Mouse (Mus musculus) spleen, adult 2 months (tissue): ENCODE measurements around the gene Dffa. TPM values are rescaled to one million over a fixed set of nuclear protein-coding genes. Genes with fewer than 3 reads are reported as not detected.
A peak's percentile ranks its signal among the peaks of the same experiment; 100 is the strongest.
"Not testable (repeated sequence)": the region's sequence is repeated elsewhere in the genome, so short reads cannot be mapped to it uniquely, and the experiment has no call there.

Experiments used
- DNase-seq, 2 experiments: peaks; one replicate each; pipeline versions ENCODE4 v3.0.0 to v3.0.0-alpha.2; 2012 to 2021; ENCODE audit warnings: low spot score in 2 of 2, low read depth in 1 of 2
- H3K27ac ChIP-seq: fragments of 200-500 bp; 2 replicates; pipeline ENCODE4 v1.5.1; 2012; ENCODE audit warnings: low read length, inconsistent platforms; ENCODE audit not compliant: insufficient read depth
- H3K27me3 ChIP-seq: fragments of 200-500 bp; 2 replicates; pipeline ENCODE4 v1.6.1; 2012; ENCODE audit warnings: mild to moderate bottlenecking, moderate library complexity, low read length, inconsistent platforms; ENCODE audit not compliant: control insufficient read depth, insufficient read depth
- H3K36me3 ChIP-seq: fragments of 200-500 bp; 2 replicates; pipeline ENCODE4 v1.6.1; 2012; ENCODE audit warnings: mild to moderate bottlenecking, low read length, inconsistent platforms; ENCODE audit not compliant: control insufficient read depth, insufficient read depth
- H3K4me1 ChIP-seq: fragments of 200-500 bp; 2 replicates; pipeline ENCODE4 v1.6.1; 2011; ENCODE audit warnings: inconsistent platforms; ENCODE audit not compliant: control insufficient read depth, insufficient read depth, insufficient read length
- H3K4me3 ChIP-seq: fragments of 200-500 bp; 2 replicates; pipeline ENCODE4 v1.5.1; 2011; ENCODE audit warnings: mild to moderate bottlenecking, inconsistent platforms; ENCODE audit not compliant: insufficient read depth, insufficient read length; ENCODE audit errors: extremely low read depth
- CTCF ChIP-seq: fragments of 200-500 bp; IDR thresholded peaks from 2 replicates; pipeline ENCODE4 v1.5.1; 2011; ENCODE audit warnings: mild to moderate bottlenecking, inconsistent platforms; ENCODE audit not compliant: insufficient read depth, insufficient read length, insufficient replicate concordance; ENCODE audit errors: extremely low read depth
- POLR2A ChIP-seq: fragments of 200-500 bp; IDR thresholded peaks from 2 replicates; pipeline ENCODE4 v1.6.1; 2011; ENCODE audit warnings: low read depth, low read length, inconsistent platforms
- WGBS: fragments of 180-500 bp; shearing (Covaris S2); methylation state at CpG from one replicate; pipeline ENCODE4 v1.1.7; 2018; 5-methylcytosine and 5-hydroxymethylcytosine counted together
- polyA plus RNA-seq: library from polyadenylated mRNA; depleted of rRNA; stranded (reverse); fragments of >200 nt; gene quantifications from 2 replicates; pipeline ENCODE4 v1.2.3, GENCODE M21; 2012; rRNA removed

The Dffa gene
- polyA plus RNA-seq, 1 experiment: 15.4 TPM

GRCm38 (mm10) chr4:149166957-149167611 is 63.1 kb downstream of the Dffa start:
- H3K4me3 ChIP-seq: peak overlapping the region; percentile 75
- DNase-seq: peak; percentile 53 to 72
- peak overlapping the region; percentile 88 for H3K27ac ChIP-seq
- no peaks in the 10 kb centered on the region; the same call in 1 of the 2 replicates for H3K4me1 ChIP-seq
- WGBS: under 1% methylated on average over 27 of the region's 27 CpGs
- no peak for TF ChIP-seq CTCF
- peak; percentile 49; the same call in 1 of the 2 replicates for TF ChIP-seq POLR2A
- no peaks in the 10 kb centered on the region; the same call in 1 of the 2 replicates for H3K36me3 ChIP-seq
- H3K27me3 ChIP-seq: no peaks in the 10 kb centered on the region

- Histone ChIP-seq H3K4me3 (no peak overlapping the region), H3K27me3 (no peaks in the 10 kb centered on the region), H3K27ac (no peak overlapping the region; the same call in 1 of the 2 replicates), H3K4me1 (no peaks in the 10 kb centered on the region; the same call in 1 of the 2 replicates), H3K36me3 (no peaks in the 10 kb centered on the region; the same call in 1 of the 2 replicates)
- WGBS: 72% methylated on average over 2 of the region's 2 CpGs
- TF ChIP-seq CTCF (no peak), POLR2A (no peak)
- DNase-seq: no peak
Measured at GRCm38 (mm10) chr4:149168016-149168415, 64.1 kb downstream of the Dffa start.

- WGBS: 92% methylated on average over 7 of the region's 8 CpGs
- not testable (repeated sequence) for H3K4me3 ChIP-seq, DNase-seq
Measured at GRCm38 (mm10) chr4:149169926-149170325, 66.0 kb downstream of the Dffa start.

More at GRCm38 (mm10) chr4:149169926-149170325, 66.0 kb downstream of the Dffa start:
- not testable (repeated sequence) for H3K27ac ChIP-seq, H3K36me3 ChIP-seq, H3K4me1 ChIP-seq, H3K27me3 ChIP-seq

Other genes starting within 250 kb of the Dffa start
- 17.3 and 22.4 TPM in 2 replicates for gene Pex14, start 4.3 kb upstream of the Dffa start, polyA plus RNA-seq
- gene Cort, start 22.6 kb downstream of the Dffa start, polyA plus RNA-seq: 0.53 TPM in 1 of 2 replicates, not detected in the other
- gene Cenps, start 33.5 kb downstream of the Dffa start, polyA plus RNA-seq: 2.7 and 4.5 TPM in 2 replicates
- 62.3 and 78.9 TPM in 2 replicates for gene Pgd, start 62.6 kb downstream of the Dffa start, polyA plus RNA-seq
- gene Kif1b, start 203.5 kb downstream of the Dffa start, polyA plus RNA-seq: 9.3 and 12.6 TPM in 2 replicates